Mouse (Mus musculus) cerebellum, adult 11 months (tissue): ENCODE measurements around the gene Abcg8.
A peak's percentile ranks its signal among the peaks of the same experiment; 100 is the strongest.

Source experiments
- DNase-seq: peaks from one replicate; pipeline ENCODE4 v3.0.0; 2022

Gene Abcg8

DNA sequence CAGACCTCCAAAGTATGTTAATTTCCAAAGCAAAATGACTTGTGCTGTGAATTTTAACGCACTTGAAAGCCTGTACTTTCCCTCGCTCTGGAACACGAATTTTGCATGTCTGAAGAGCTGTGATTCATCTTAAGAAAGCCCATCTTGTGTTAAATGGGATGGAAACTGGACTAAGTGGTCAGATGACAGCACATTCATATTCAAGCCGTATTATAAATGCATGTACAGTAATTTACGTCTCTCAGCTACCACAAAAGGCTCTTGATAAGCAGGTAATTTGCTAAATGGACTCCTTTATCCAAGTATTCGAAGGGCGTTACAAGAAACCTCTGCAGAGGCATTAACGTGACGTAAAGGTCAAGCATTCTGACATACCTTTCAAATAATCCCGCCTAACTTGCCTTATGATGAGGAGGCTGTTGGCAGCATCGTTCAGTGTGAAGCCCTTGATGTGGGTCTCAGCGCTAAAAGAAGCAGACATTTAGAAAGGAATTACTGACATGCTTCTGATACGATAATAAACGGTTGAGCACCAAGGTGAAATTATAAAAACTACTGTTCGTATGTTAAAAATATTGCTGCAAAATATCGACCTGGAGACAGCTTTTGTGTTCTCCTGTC lies 40.3 kb downstream of the Abcg8 start:
- no peak for DNase-seq

GRCm38 (mm10) chr17:84717416-84717815 lies 41.3 kb downstream of the Abcg8 start:
- no peak for DNase-seq

GRCm38 (mm10) chr17:84719105-84719504 lies 43.0 kb downstream of the Abcg8 start:
- no peak for DNase-seq

GRCm38 (mm10) chr17:84724028-84724427 lies 47.9 kb downstream of the Abcg8 start:
- DNase-seq, result no peak

GRCm38 (mm10) chr17:84725163-84725562 lies 49.1 kb downstream of the Abcg8 start:
- no peak for DNase-seq

DNA sequence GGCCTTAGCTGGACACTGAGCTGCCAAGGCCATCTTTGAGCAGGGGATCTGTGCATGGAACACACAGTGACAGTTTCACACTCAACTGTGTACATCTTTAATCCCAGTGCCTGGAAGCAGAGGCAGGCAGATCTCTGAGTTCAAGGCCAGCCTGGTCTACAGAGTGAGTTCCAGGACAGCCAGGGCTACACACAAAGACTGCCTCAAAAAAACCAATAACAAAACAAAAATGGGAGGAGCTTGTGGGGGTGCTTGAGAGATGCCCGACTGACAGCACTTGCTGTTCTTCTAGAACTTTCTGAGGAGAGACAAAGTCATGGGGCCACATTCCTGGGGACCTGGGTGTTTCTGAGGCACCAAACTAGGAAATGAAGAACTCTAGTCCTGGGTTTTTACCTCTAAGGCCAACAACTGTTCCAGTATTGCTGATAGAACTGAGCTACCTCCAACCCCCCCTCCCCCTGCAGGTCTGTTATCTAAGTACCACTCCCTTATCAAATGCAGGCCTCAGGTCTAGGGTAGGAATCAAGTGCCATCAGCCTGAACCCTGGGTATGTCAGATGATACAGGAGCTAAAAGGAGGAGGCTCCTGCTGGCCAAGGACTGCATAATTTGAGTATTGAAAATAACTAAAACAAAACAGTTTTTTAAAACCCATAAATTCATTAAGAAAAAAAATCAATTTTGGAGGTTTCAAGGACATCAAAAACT lies 52.3 kb downstream of the Abcg8 start:
- DNase-seq, result no peak

DNA sequence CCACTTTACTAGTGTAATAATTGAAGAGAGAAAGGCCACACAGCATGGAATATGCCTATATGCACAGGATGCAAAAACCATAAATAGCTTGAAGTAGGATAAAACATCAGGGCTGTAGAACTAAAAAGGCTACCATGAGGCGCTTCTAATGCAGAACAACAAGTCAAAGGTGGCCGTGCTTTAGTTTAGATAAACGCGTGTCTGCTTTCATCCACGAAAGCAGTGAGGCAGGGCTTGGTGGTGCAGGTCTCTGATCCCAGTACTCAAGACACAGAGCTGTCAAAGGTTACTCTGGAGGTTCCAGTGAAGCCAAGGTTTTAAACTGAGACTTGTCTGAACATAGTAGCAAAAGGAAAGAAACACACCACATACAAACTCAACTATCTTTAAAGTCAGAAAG lies 53.0 kb downstream of the Abcg8 start:
- no peak for DNase-seq

DNA sequence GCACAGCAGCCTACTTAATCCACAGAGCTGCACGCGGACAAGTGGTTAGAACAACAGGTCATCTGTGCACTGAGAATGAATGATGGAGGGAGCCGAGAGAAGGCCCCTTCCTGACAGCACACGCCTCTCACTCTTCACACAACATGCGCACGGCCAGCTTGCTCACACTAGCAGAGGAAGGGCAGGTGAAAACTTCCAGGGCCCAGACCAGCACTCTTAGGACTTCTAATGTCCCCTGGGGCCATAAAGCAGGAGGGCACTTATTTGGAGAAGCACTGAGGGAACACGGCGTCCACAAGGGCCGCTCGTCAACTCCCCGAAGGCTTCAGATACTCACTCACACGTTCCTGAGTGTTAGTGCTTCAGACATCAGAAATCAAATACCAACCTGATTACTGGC lies 55.3 kb downstream of the Abcg8 start:
- DNase-seq, result no peak

DNA sequence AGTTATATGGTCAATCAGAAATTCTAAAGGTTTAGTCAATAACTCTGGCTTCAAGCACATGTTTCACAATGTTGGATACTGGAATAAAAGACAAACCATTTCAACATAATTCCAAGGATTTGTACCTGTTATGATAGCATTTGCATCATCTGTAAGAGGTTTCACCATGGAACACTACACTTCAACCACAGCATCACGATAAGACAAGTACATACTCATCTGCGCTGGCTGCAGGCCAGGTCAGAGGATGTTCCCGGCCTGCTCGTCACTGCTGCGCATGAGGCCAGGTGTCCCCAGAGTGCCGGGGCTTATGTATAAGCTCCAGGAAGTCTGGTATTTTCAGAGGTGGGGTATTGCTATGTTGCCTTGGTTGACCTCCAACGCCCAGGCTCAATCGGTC lies 56.5 kb downstream of the Abcg8 start:
- no peak for DNase-seq

DNA sequence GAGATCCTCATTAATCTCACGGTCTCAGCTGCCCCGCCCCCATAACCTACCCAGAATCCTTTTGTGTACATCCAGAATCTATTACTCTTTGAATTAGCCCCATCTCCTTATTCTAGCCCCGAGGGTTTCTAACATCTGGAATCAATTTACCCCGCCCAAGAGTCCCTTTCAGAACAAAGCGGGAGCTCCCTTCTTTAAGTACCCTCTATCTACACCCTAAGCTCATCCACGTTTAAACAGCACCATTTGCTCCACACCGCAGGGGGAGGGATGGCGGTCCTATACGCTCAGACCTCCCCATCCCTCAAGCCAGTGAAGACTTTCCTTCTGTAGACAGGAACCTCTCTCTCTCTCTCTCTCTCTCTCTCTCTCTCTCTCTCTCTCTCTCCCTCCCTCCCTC lies 60.6 kb downstream of the Abcg8 start:
- DNase-seq, result no peak

GRCm38 (mm10) chr17:84738073-84738797 lies 62.1 kb downstream of the Abcg8 start:
- DNase-seq, result peak; percentile 16

GRCm38 (mm10) chr17:84744256-84744655 lies 68.2 kb downstream of the Abcg8 start:
- no peak for DNase-seq

GRCm38 (mm10) chr17:84745001-84745400 lies 68.9 kb downstream of the Abcg8 start:
- DNase-seq, result no peak

DNA sequence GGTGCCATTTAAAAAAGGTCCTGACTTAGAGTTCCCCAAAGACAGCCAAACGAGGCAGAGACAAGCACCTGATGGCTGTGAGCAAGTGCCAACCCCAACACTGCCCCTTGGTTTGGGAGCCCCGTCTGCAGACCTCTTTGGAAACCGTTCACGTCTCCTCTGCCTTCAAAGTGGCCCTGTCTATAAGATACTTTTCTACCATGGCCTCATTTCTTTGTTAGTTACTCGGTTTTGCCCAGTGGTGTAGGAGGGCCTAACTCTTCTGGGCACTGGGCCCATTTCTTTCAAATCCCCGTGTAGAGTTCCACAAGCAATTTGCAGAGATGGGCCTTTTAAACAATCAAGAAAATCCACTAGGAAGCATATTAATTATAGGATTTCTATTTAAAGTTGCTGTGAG lies 71.1 kb downstream of the Abcg8 start:
- DNase-seq, result no peak

GRCm38 (mm10) chr17:84748152-84748682 lies 72.1 kb downstream of the Abcg8 start:
- DNase-seq, result no peak

- DNase-seq, result no peak
Measured at GRCm38 (mm10) chr17:84749297-84749696, 73.2 kb downstream of the Abcg8 start.
